Mouse (Mus musculus) cerebellum, adult 18-20 months (tissue): ENCODE measurements at regions not wholly inside any gene's neighbourhood (a gene's known extent, or its start where the extent isn't known, plus 50 kb on each side); places are given as distances from the start of the nearest gene placed in this dataset.

Experiments used
- DNase-seq, 2 experiments: peaks; one replicate each; pipeline ENCODE4 v3.0.0; 2021

- DNase-seq = no peak
These were observed 203.1 kb upstream of the Ano5 start for GRCm38 (mm10) chr7:51307757-51308156.

DNA sequence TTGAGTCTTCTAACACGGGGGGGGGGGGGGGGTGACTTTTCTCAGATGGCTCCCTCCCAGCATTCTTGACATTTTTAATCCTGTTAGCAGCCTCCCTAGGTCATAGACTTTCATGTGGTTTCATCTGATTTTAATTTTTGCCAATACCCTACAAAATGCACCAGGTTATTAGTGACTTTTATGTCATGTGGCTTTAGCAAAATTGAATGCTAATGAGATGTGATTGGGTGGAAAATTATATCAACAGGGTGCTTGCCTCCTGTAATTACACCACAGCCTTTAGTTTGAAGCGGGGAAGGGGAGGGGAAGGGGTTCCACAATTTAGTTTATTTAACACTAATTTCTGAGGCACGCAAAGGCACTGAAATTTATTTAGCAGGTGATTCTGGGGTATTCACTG lies 200.6 kb upstream of the Ano5 start:
- no peak for DNase-seq

- no peak for DNase-seq
These were observed 170.8 kb upstream of the Ano5 start for GRCm38 (mm10) chr7:51339841-51340540.

DNA sequence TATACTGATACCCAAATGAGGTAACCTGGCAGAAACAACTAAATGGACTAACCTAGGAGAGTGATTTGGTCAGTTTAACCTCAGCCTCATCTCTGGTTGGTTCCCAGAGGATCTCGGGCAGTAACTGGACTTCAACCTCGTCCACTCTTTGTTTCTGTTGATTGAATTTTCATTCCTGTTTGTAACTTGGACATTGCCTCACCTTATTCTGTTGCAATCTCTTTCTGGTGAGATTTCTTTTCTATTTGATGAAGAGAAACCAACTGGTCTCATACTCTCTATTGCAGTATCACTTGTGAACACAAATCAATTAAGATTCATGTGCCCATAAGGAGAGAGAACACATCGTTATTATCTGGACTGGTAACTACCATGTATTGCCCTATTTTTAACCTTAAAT lies 163.3 kb upstream of the Ano5 start:
- no peak for DNase-seq

DNA sequence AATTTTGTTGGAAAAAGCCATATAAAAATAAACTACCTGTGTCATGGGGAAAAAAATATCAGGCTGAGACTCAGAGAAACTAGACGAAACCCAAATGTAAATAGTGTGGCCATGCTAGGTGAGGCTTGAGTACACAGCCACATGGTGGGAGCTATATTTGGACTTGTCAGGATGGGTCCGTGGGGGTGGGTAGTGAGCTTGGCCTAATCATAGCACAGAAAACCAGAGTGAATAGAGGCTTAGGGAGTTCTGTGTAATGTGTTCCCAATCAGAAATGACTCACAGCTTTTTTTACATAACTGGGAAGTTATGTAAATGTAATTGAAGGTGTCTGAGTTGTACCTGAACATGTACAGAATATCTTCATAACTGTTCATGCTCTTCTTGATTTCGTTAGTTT lies 150.7 kb upstream of the Ano5 start:
- DNase-seq = no peak

GRCm38 (mm10) chr7:51377584-51377983 lies 133.2 kb upstream of the Ano5 start:
- no peak for DNase-seq
